Mouse (Mus musculus) CH12.LX (cell line): ENCODE measurements at regions not wholly inside any gene's neighbourhood (a gene's known extent, or its start where the extent isn't known, plus 50 kb on each side); places are given as distances from the start of the nearest gene placed in this dataset.

Experiments used
- CTCF ChIP-seq, 2 experiments: IDR thresholded peaks in 1 of 2; conservative IDR thresholded peaks in 1 of 2; 2 replicates each; pipeline ENCODE4 v1.5.1; 2011 to 2012; ENCODE audit warnings: low read depth in 2 of 2, low read length in 2 of 2, improper control_type of control experiment in 1 of 2, inconsistent platforms in 1 of 2, mild to moderate bottlenecking in 1 of 2, moderate library complexity in 1 of 2
- E2F4 ChIP-seq: IDR thresholded peaks from 2 replicates; pipeline ENCODE4 v1.6.1; 2011; ENCODE audit warnings: low read depth, low read length, improper control_type of control experiment; ENCODE audit not compliant: insufficient replicate concordance
- EP300 ChIP-seq: IDR thresholded peaks from 2 replicates; pipeline ENCODE4 v1.6.1; 2011; ENCODE audit warnings: low read length, improper control_type of control experiment
- HCFC1 ChIP-seq: IDR thresholded peaks from 2 replicates; pipeline ENCODE4 v1.6.1; 2012; ENCODE audit warnings: low read depth, mild to moderate bottlenecking, inconsistent platforms, low read length, improper control_type of control experiment
- MAFK ChIP-seq: IDR thresholded peaks from 2 replicates; pipeline ENCODE4 v1.6.1; 2011; ENCODE audit warnings: low read length, improper control_type of control experiment; ENCODE audit not compliant: insufficient replicate concordance
- MEF2A ChIP-seq: IDR thresholded peaks from 2 replicates; pipeline ENCODE4 v1.6.1; 2014; ENCODE audit warnings: low read depth, mild to moderate bottlenecking, inconsistent platforms, low read length, improper control_type of control experiment, borderline replicate concordance
- MYC ChIP-seq: IDR thresholded peaks from 2 replicates; pipeline ENCODE4 v1.6.1; 2011; ENCODE audit warnings: low read depth, mild to moderate bottlenecking, improper control_type of control experiment, low read length
- POLR2A ChIP-seq: IDR thresholded peaks from 2 replicates; pipeline ENCODE4 v1.6.1; 2011; ENCODE audit warnings: low read depth, mild to moderate bottlenecking, improper control_type of control experiment, low read length
- POLR2AphosphoS2 ChIP-seq: IDR thresholded peaks from 2 replicates; pipeline ENCODE4 v1.6.1; 2011; ENCODE audit warnings: low read depth, low read length, improper control_type of control experiment
- RCOR1 ChIP-seq: conservative IDR thresholded peaks from 2 replicates; pipeline ENCODE4 v1.6.1; 2012; ENCODE audit warnings: low read depth, mild to moderate bottlenecking, inconsistent platforms, low read length, improper control_type of control experiment
- TBP ChIP-seq: conservative IDR thresholded peaks from 2 replicates; pipeline ENCODE4 v1.6.1; 2011; ENCODE audit warnings: low read depth, low read length, improper control_type of control experiment
- ZMIZ1 ChIP-seq: IDR thresholded peaks from 2 replicates; pipeline ENCODE4 v1.6.1; 2012; ENCODE audit warnings: low read depth, mild to moderate bottlenecking, inconsistent platforms, low read length, improper control_type of control experiment
- ZNF384 ChIP-seq: IDR thresholded peaks from 2 replicates; pipeline ENCODE4 v1.6.1; 2012; ENCODE audit warnings: low read depth, low read length, improper control_type of control experiment, inconsistent platforms

DNA sequence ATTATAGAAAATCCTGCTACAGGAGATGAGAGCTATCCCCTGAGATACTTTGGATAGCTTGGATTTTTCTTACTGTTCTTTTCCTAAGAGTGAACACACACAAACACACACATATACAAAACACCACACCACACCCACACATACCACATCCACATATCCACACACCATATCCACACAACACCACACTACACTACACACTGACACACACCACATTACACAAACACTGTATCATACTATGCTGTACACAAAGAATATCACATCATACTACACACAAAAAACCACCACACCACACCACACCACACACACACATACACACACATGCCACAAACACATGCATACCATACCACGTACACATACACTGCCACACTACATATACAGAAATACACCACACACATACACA lies 267.1 kb upstream of the Mpped2 start:
- TF ChIP-seq ZMIZ1 (no peak), MAFK (no peak), TBP (no peak), CTCF (conservative IDR thresholded peaks at IDR 0.05 in 1 of 2, IDR thresholded peaks at IDR 0.05 in 1 of 2; ENCODE audit: low read depth in 2 of 2, low read length in 2 of 2) (no peak), HCFC1 (no peak), EP300 (no peak), RCOR1 (no peak), E2F4 (no peak), MEF2A (no peak), POLR2A (no peak), POLR2AphosphoS2 (no peak), MYC (no peak), ZNF384 (no peak)
